11 mouse cellular contexts compared by ENCODE assay signal in the genomic region with DNA sequence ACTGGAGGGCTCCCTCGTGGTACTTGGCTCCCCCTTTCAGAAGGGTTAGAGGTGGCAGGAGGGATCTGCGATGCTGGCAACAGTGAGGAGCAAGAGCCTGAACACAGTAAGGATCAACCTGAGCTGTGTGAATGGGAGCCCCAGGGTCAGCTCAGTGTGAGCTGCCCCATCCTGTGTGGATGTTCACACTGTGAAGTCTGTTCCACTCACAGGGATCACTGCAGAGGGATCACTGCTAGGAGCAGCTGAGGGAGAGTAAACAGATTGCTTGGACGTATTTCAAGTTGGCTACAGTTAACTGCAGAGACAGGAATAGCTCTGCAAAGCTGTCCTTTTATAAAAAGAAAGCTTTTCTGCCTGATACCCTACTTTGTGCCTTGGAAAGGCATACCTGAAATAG. TPM values are rescaled to one million over a fixed set of nuclear protein-coding genes. Genes with fewer than 3 reads are reported as not detected.
DNase-seq lines count a peak whose midpoint lies in the region; TF ChIP-seq lines count a peak whose summit lies in the region.
"Had no signal": no experiment of that assay in that cellular context is flagged by ENCODE, and none has a peak within 500 bp of the region (broad histone marks: within the 10 kb centered on the region; RNA-seq: fewer than 3 reads in every experiment).

No protein-coding gene starts in this region.

- H3K4me2 ChIP-seq in CH12.LX (ENCODE audit: insufficient read depth, low read depth, poor library complexity, severe bottlenecking): no peak overlapping the region
- H3K4me2 ChIP-seq: hindbrain, embryonic 14.5 days; liver, embryonic 12.5 days had no signal

- in situ Hi-C loops in CH12.LX (cut with MboI; ENCODE audit: low pct_ligation_motif_present, low pct_unique_long_range_greater_than_20kb, low sequenced_read_pairs): no loop called here

- no peaks in the 10 kb centered on the region for H3K79me2 ChIP-seq in CH12.LX (replicated peaks; ENCODE audit: control insufficient read depth, extremely low read depth, insufficient read depth, poor library complexity, severe bottlenecking)

- no peak for TF ChIP-seq EP300 in CH12.LX (IDR thresholded peaks at IDR 0.05; ENCODE audit: low read length)

- 1% methylated on average over 3 of the region's 3 CpGs for WGBS in cerebellum, adult 2 months
- WGBS in limb, embryonic 10.5 days: 73% methylated on average over 3 of the region's 3 CpGs

- TF ChIP-seq CTCF in CH12.LX (conservative IDR thresholded peaks at IDR 0.05 in 1 of 2, IDR thresholded peaks at IDR 0.05 in 1 of 2; ENCODE audit: low read depth in 2 of 2, low read length in 2 of 2): peak in 1 of 2 experiments; percentile 32; a peak in 2 of 4 replicates
- no peak for TF ChIP-seq CTCF in cerebellum, adult 2 months (IDR thresholded peaks at IDR 0.05; ENCODE audit: borderline replicate concordance, insufficient read depth, low read depth, low read length)

- no peak overlapping the region for H3K27ac ChIP-seq in CH12.LX (ENCODE audit: insufficient read depth, low read depth)
- peak overlapping the region; percentile 49 for H3K27ac ChIP-seq in cerebellum, adult 2 months (ENCODE audit: insufficient read depth, low read length)
- H3K27ac ChIP-seq in limb, embryonic 10.5 days: no peak overlapping the region
- H3K27ac ChIP-seq: hindbrain, embryonic 14.5 days; liver, embryonic 12.5 days; midbrain, embryonic 10.5 days had no signal

- no peaks in the 10 kb centered on the region for H3K9me3 ChIP-seq in CH12.LX (replicated peaks; ENCODE audit: low read length)
- no peaks in the 10 kb centered on the region for H3K9me3 ChIP-seq in limb, embryonic 10.5 days (replicated peaks)
- H3K9me3 ChIP-seq: liver, embryonic 12.5 days; midbrain, embryonic 10.5 days had no signal

- no peak for TF ChIP-seq POLR2A in CH12.LX (IDR thresholded peaks at IDR 0.05; ENCODE audit: low read depth, low read length)
- no peak for TF ChIP-seq POLR2A in cerebellum, adult 2 months (IDR thresholded peaks at IDR 0.05; ENCODE audit: borderline replicate concordance, insufficient read depth, low read length)

- no peak overlapping the region for H3K4me3 ChIP-seq in CH12.LX (replicated peaks in 1 of 3; ENCODE audit: low read depth in 2 of 3, low read length in 2 of 3, poor library complexity in 1 of 3)
- no peak overlapping the region for H3K4me3 ChIP-seq in cerebellum, adult 2 months (replicated peaks; ENCODE audit: insufficient read depth, low read depth, low read length)
- no peak overlapping the region for H3K4me3 ChIP-seq in limb, embryonic 10.5 days
- H3K4me3 ChIP-seq: liver, embryonic 12.5 days; midbrain, embryonic 10.5 days had no signal

- peak; percentile 16 for TF ChIP-seq RAD21 in CH12.LX (IDR thresholded peaks at IDR 0.05; ENCODE audit: low read depth, low read length)

- H3K9ac ChIP-seq in CH12.LX (ENCODE audit: insufficient read depth, low read depth): no peak overlapping the region
- H3K9ac ChIP-seq: hindbrain, embryonic 14.5 days; liver, embryonic 12.5 days had no signal

- H3K27me3 ChIP-seq in CH12.LX (replicated peaks): no peaks in the 10 kb centered on the region
- H3K27me3 ChIP-seq in cerebellum, adult 2 months (ENCODE audit: control insufficient read depth, insufficient read depth, low read length): no peaks in the 10 kb centered on the region
- H3K27me3 ChIP-seq in limb, embryonic 10.5 days (ENCODE audit: low read depth, poor library complexity, severe bottlenecking): no peaks in the 10 kb centered on the region
- H3K27me3 ChIP-seq: liver, embryonic 12.5 days had no signal

- H3K36me3 ChIP-seq in CH12.LX (replicated peaks in 1 of 2; ENCODE audit: control insufficient read depth in 1 of 2, insufficient read depth in 1 of 2, low read length in 1 of 2): peaks cover 0 to 18% of the 10 kb centered on the region in 2 experiments
- peaks cover 56% of the 10 kb centered on the region for H3K36me3 ChIP-seq in limb, embryonic 10.5 days

- dilution Hi-C loops in CH12.LX (cut with MboI; ENCODE audit: extremely low pct_ligation_motif_present, extremely low pct_unique_long_range_greater_than_20kb, low sequenced_read_pairs): no loop called here

- peak; percentile 41 for DNase-seq in gastrocnemius, adult 18-20 months (ENCODE audit: low spot score)
- DNase-seq in gastrocnemius, postnatal 10 days: no peak
- DNase-seq in CH12.LX (ENCODE audit: extremely low read depth): no peak
- DNase-seq in cerebellum, adult 2 months: peak; percentile 82 to 95
- peak; percentile 9 for DNase-seq in heart, postnatal 4 days
- no peak for DNase-seq in spleen, adult 18-20 months
- no peak for DNase-seq in kidney, adult 9 months
- DNase-seq in limb, embryonic 10.5 days (ENCODE audit: low spot score): no peak

- peaks cover 25 to 61% of the 10 kb centered on the region in 2 experiments for H3K4me1 ChIP-seq in CH12.LX (ENCODE audit: control insufficient read depth in 1 of 2, insufficient read depth in 2 of 2)
- peaks cover 12% of the 10 kb centered on the region for H3K4me1 ChIP-seq in cerebellum, adult 2 months (ENCODE audit: control insufficient read depth, insufficient read depth, low read length)
- no peaks in the 10 kb centered on the region for H3K4me1 ChIP-seq in limb, embryonic 10.5 days
- H3K4me1 ChIP-seq: liver, embryonic 12.5 days; midbrain, embryonic 10.5 days had no signal

TF ChIP-seq in CH12.LX, 34 proteins besides CTCF, POLR2A, EP300 and RAD21:
- TF ChIP-seq SMC3 (IDR thresholded peaks at IDR 0.05; ENCODE audit: low read depth, low read length): 0 out of 2 replicates have a peak, but pooled peaks have one; percentile 14
- TF ChIP-seq ZMIZ1 (IDR thresholded peaks at IDR 0.05; ENCODE audit: low read depth, low read length): no peak
TF ChIP-seq in CH12.LX: peak in this region for 1.

RNA-seq across cellular contexts. Expression of a gene that starts 37.4 kb away (rescaled TPM):
- total RNA-seq in gastrocnemius, adult 18-20 months (2021): 10 to 100 TPM; 26.2 to 29.0 TPM
- 10 to 100 TPM; 53.7 to 59.6 TPM for total RNA-seq in gastrocnemius, postnatal 10 days (2021)
- total RNA-seq in CH12.LX (2012; rRNA removed) (11.2 and 20.0 TPM in 2 replicates), CH12.LX (2014; rRNA removed) (28.5 and 31.5 TPM in 2 replicates)
- 23.1 and 27.7 TPM in 2 replicates for polyA plus RNA-seq in CH12.LX (2012; ENCODE audit: insufficient read length, low read depth)
- 28.5 and 31.8 TPM in 2 replicates for polyA plus RNA-seq in cerebellum, adult 2 months (2012; rRNA removed)
- total RNA-seq in heart, postnatal 4 days (2021): 10 to 100 TPM; 66.0 to 66.4 TPM
- polyA plus RNA-seq in limb, embryonic 10.5 days (2016; fragmentation: Nextera tagmentation; extraction: Ambion mirVana): 6.8 and 9.2 TPM in 2 replicates

RNA-seq across cellular contexts. Expression of a gene that starts 46.1 kb away (rescaled TPM):
- 10 to 100 TPM; 22.7 to 24.5 TPM for total RNA-seq in gastrocnemius, adult 18-20 months (2021)
- 10 to 100 TPM; 24.6 to 29.8 TPM for total RNA-seq in gastrocnemius, postnatal 10 days (2021)
- total RNA-seq in CH12.LX (2012; rRNA removed) (21.2 and 23.8 TPM in 2 replicates), CH12.LX (2014; rRNA removed) (40.2 and 41.2 TPM in 2 replicates)
- 46.6 and 53.9 TPM in 2 replicates for polyA plus RNA-seq in CH12.LX (2012; ENCODE audit: insufficient read length, low read depth)
- polyA plus RNA-seq in cerebellum, adult 2 months (2012; rRNA removed): 31.9 and 34.3 TPM in 2 replicates
- 10 to 100 TPM; 34.9 to 37.0 TPM for total RNA-seq in heart, postnatal 4 days (2021)
- 21.3 and 21.7 TPM in 2 replicates for polyA plus RNA-seq in limb, embryonic 10.5 days (2016; fragmentation: Nextera tagmentation; extraction: Ambion mirVana)

Comparison
In these comparisons a context has a peak if more than half of its experiments do, and no peak if none do; other contexts are left out.
1. DNase-seq: peak in gastrocnemius, adult 18-20 months (single experiment), cerebellum, adult 2 months (2 of 2) and heart, postnatal 4 days (single experiment); none in gastrocnemius, postnatal 10 days (single experiment), CH12.LX (single experiment), spleen, adult 18-20 months (0 of 2), kidney, adult 9 months (single experiment) and limb, embryonic 10.5 days (single experiment).